Mouse (Mus musculus) right cerebral cortex, postnatal 14 days (tissue): ENCODE measurements at regions not wholly inside any gene's neighbourhood (a gene's known extent, or its start where the extent isn't known, plus 50 kb on each side); places are given as distances from the start of the nearest gene placed in this dataset.

ENCODE experiments used
- DNase-seq: peaks from one replicate; pipeline ENCODE4 v3.0.0; 2022

DNA sequence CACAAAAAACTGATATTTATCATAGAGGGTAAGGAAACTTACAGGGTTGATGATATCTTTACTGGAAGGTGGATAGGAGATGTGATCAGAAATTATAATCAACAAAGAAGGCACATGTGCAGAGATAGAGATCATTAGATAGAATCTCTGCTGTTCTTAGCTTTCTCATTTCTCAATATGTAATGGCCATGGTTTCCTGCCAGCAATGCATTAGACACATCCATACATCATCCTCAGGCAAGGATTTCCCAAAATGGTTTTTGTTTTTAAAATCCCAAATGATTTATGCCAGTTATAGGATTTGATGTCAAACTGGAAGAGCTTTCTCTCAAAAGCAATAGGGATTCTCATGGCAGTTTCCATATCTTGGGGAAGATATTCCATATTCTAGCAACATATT, 52.0 kb upstream of the C030005K15Rik start:
- DNase-seq, result no peak

DNA sequence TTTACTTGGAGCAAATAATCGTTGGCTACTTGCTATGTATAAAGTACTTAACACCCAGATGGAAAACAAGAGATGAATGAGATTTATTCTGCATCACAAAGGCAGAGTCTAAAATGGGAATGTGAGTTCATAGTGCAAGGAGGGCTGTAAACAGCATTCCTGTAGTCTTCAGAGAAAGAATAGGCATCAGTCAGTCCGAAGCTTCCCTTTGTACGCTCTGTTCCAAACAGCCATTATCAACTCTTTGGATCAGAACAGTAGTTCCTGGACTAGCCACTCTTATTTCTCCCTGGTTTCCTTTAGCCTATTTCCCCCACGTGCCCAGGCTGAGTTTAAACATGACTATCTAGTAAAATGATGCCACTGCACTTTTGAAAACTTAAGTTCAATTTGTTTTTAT, 52.8 kb upstream of the C030005K15Rik start:
- no peak for DNase-seq

DNA sequence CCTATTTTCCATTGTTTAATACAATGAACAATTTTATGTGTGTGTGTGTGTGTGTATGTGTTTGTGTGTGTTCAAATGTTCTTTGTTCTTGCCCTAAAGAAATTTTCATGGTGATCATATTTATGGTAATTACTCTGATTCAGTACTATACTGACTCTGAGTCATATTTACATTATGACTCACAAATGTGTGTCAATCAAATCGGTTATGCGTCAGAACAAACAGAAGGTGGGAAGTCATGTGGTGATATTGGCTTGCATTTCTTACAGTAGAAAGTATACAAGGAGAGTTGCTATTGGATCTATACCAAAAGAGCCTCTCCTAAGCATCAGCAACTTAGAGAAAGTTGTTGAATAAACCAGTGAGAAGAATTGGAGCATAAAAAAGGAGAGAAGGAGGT, 67.2 kb upstream of the C030005K15Rik start:
- no peak for DNase-seq

DNA sequence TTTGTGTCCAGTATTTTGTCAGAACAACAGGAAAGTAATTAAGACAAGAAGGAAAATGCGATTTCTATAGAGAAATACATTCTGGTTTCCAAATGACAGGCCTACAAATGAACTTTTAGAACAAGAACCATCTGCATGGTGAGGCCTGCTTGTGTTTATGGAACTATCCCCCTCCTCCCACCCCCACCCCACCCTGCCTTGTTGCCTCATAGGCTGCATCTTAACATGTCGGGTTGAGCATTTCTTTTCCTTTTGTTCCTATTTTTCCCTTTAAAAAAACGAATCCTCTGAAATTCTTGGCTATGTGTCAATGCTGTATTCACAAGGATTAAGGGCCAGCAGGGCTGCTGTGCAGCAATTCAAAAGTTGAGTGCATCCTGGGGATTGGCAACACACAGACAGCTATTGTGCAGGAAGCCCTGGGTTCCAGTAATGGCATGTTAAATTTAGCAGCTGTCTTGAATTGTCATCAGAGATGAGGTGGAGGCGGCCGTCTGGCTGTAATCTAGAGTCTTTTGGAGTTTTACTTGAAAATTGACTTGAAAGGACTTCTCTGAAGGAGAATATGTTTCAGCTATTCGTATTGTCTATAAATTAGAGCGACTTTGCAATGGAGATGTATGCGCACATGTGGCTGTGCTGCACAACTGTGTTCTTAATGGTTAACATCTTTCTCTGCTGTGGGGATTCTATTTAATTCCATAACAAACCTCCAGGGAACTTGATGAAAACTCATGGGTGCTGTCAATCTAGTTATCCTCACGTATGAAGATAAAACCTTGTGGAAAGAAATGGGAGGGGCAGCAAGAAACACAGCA, 75.1 kb upstream of the C030005K15Rik start:
- DNase-seq, result peak; percentile 5

DNA sequence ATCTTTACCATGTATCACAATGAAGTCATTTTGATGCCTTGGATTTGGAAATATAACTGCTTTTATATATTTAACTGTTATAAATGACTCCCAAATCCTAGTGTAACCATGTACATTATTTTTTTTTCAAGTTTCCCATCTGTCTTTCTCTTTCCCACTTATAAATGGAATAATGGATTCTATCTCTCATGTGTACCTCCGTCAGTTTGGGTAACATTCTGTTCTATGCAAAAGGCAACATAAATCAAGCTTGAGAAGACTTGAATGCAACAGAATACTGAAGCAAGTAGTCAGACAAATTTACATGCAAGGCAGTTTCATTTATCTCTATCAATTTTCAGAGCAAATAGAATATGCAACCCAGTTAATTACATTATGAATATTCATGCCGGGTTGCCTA, 81.4 kb upstream of the C030005K15Rik start:
- no peak for DNase-seq

DNA sequence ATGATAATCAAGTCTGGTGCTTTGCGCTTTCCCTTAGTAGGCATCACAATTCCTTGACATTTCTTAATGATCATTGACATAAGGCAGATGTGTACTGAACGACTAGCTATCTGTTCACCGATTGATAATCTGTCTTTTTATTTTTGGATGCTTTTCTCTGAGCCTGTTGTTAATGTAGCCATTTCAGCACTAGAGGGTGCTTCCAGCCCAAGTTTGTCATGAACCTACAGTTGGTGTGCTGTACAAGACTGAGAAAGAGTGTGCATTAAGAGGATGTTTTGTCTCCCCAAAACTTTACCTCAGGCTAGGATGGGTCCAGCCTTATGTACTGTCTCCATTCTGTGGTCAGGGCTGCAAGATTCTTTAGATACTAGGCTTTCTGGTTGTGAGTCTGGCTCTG, 116.0 kb upstream of the C030005K15Rik start:
- no peak for DNase-seq

DNA sequence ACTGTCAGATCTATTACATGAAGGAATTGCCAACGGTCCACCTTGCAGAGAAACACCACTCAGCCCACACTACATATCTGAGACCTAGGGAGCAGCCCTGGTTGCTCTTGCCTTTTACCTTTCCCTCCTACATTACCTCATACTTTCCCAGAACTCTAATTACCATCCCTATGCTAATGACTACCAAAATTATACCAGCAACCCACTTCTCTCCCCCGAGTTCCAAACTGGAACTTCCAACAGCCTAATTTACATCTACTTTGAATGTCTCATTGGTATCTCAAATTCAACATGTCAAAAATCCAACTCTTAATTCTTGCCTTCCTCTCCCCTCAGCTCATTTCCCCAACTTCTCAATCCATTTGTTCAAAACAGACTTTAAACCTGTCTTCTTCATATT, 124.9 kb upstream of the C030005K15Rik start:
- DNase-seq, result no peak

DNA sequence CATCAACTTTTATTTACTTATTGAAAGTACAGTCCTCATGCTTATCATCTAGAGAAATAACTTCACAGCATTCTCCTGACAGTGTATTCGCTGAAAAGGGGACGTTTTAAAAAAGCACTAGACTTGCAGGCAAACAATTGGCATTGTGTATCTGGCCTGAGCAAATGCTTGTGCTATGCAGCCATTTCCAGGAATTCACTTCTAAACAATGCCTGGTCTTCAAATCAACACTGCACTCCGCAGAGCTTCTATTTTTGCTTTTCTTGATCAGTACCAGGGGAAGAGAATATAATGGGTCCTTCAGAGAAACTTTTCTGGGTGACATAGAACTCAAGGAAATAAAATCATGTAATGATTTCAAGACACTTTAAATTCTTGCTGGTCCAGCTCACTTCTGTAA, 150.5 kb upstream of the C030005K15Rik start:
- DNase-seq, result no peak

DNA sequence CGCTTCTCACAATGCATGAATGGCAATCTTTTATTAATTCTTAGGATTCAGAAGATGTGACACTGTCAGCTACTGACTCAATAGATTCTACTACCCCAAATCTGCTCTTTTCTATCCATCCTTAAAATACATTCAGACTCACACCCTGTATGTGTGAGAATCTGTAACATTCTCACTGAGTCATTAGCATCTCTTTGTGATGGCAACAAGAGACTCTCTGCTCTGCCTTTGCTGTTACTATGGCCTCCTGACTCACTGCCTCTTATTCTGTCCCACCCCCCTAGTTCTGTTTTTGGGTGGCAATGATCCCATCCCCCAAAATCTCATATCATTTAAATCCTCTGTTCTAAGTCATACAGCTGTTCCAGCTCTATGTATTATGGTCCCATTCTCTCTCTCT, 159.5 kb upstream of the C030005K15Rik start:
- no peak for DNase-seq

DNA sequence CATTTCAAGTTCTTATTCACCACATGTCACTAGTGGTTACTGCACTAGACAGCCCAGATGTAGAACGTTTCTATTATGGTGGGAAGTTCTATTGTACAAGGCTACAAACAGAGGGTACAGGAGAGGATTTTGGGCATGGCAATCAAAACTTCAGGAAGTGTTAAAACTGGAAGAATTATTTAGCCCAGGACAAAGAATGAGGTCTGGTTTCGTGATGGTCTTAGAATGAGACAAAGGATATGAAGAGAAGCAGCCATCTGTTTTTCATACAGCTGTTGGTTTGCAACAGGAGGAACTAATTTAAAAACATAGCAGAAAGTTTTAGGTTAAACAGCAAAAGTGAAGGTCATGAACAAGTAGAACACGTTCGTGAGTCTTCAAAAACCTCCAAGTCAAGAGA, 179.2 kb upstream of the C030005K15Rik start:
- DNase-seq, result no peak

DNA sequence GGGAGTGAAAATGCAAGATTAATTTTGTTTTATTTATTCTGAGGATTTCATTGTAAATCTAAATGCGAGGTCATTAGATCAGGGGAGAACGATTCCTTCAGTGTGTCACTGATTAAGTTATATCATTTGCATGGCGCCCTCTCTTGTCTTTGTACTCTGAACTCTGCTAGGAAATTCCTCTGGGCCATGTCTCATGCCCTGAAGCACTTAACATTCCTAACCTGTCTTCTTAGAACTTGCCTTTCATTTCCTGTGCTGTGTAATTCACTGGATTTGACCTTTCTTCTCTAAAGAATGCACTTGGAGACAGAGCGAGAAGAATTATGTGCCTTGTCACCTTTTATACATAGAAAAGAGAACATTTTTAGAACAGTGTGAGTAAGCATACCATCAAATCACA, 199.0 kb upstream of the C030005K15Rik start:
- no peak for DNase-seq

DNA sequence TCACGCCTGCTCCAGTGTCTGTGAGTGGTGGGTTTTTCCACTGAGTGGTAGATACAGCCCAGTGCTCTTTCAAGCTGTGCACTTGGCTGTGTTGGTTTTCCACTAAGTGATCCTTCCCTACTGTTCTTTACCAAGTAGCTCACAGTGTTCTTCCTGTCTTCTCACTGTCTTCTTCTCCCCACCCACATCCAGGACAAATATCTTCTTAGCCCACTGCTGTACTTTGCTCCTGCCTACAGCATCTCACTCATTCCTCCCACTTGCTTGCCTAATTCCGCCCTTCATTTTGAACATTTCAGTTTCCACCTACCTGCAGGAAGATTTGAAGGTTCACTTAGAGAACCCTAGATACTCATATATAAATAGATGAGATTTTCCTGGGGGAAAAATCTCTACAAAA, 213.8 kb upstream of the C030005K15Rik start:
- DNase-seq, result no peak

DNA sequence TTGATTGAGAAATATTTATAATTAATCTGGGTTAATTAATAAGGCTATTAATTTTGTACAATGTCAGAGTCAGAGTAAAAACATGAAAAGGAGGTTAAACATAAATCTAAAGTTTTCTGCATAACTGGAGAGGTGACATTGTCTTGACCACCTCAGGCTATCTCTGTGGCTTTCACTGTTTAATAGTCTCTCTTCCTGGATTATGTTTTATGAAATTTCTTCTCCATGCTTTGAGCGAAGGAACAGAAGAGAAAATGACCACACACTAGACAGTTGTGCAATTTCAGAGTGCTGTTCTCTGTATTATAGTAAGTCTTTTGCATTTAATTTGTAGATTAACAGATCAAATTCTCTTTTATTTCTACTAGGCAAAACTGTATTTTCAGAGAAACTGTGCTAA, 239.3 kb upstream of the C030005K15Rik start:
- DNase-seq, result no peak

DNA sequence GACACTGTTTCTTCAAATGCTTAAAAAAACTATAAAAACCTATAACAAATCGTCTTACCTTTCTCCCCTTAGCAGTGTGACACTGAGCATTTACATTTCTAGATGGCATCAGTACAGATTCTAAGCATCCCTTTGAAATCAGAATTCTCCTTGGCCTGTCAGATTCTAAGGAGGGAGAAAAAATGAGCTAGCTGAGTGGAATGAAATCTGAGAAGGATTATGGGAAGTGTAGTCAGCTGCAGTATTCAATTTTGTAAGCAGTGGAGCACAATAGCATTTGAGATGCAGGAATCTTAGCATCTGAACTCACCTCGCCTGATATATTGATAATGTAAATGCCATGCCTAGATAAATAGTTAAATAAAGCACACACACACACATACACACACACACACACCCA, 240.4 kb upstream of the C030005K15Rik start:
- DNase-seq, result no peak

DNA sequence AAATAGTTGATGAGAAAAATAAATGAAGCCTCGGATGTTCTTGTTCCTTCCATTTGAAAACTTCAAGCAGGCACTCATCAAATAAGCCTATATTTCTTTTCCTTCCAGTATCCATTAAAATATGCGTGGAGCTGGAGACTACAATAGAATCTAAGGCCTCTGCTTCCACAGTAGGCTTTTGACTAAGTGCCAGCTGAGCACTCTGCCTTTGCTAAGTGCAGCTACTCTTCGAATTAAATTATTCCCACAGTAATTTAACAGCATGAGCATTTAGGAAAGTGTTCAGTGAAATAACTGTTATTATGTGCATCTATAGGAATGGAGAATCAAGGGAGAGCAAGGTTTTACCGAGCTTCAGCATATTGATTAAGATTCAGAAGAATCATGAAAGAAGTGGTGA, 280.5 kb upstream of the C030005K15Rik start:
- DNase-seq, result peak; percentile 6

DNA sequence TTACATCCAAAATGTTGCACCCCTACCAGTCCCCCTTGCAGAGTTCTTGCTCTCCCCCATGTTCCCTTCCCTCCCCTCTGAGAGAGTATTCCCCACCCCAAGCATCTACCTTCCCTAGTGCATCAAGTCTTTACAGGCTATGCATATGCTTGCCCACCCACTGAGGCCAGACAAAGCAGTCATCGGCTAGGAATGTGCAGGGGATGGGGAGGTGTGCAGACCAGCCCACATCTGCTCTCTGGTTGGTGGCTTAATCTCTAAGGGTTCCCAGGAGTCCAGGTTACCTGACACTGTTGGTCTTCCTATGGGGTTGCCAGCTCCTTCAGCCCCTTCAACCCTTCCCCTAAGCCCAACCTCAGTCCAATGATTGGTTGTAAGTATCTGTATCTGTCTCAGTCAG, 281.8 kb upstream of the C030005K15Rik start:
- DNase-seq, result no peak

DNA sequence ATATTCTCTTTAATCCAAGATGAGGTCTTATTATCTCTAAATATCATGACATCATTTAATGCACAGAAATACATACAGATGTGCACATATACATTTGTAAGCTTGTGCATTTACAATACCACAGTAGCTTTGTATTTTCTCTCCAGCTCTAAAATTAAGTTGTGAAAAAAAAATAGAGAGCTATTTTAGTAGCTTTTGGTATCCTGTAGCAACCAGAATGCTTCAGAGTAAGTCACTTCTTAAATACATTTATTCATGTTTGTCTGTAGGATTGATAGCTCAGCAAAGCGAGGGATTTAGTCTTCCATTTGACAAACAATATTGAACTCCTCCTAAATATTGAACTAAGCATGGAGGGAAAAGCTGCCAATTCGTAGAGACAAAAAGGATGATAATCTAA, 286.4 kb upstream of the C030005K15Rik start:
- no peak for DNase-seq

DNA sequence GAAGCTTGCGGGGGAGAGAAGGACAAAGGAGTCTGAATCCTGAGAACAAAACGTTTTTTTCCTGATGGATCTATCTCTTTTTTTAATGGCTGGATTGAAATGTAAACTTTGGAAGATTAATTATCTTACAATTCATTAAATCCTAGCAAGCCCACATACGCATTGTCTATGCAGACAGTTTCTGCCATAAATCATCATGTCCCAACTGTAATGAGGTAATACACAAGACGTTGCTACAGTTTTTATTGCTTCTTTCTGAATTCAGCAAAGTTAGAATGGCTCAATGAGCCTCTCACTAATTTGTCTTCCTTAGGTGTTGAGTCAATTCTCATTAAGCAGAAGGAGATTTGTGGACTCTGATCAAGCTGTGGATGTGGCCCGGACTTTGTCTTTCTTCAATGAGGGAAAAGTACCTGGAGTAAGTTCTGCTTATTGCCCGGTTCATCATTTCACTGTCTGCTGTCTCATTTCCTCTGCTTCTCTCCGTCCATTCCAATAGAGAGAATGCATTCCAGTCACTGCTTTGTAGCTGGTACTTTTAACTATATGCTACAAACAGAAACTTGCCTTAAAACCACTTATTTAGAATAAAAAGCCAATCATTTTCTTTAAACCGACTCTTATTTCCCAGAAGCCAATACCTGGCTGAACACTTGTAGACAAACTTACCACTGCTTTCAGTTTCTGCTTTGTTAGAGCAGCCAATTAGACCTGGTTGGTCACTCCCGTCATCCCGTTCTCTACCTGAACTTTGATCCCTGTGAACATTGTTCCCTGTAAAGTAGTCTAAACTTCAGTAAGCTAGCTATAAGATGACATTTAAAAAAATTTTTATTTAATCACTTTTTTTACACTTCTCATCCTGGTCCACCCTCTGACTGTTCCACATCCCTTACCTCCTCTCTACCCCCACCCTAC, 288.7 kb upstream of the C030005K15Rik start:
- DNase-seq, result no peak

DNA sequence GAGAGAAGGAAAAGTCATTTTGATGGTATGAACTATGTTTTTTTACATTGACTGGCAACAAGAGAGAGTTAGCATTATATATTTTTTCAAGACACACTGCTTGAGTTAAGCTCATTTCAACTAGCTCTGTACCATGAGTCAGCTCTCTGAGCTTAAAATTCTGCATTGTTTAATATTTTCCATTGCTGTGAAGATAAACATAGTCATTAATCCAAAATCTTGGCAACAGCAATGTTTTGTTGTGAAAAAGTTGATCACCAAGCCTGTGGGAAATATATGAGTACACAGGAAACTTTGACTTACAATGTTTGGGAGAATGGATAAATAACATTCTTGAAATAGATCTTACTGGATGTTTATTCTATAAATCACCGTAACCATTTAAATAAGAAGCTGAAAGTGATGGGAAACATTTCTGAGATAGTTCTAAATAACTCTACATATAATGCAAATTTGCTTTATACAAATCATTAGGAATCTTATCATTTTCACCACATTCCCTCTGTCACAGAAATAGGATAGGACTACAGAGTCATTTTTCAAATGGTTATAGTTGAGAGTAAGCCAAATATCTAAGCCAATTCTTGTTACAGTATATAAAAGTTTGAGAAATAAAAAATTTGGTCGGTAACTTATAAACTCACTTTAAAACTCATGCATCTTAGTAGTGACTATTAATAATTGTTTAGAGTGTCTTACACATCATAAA, 290.2 kb upstream of the C030005K15Rik start:
- DNase-seq, result no peak

DNA sequence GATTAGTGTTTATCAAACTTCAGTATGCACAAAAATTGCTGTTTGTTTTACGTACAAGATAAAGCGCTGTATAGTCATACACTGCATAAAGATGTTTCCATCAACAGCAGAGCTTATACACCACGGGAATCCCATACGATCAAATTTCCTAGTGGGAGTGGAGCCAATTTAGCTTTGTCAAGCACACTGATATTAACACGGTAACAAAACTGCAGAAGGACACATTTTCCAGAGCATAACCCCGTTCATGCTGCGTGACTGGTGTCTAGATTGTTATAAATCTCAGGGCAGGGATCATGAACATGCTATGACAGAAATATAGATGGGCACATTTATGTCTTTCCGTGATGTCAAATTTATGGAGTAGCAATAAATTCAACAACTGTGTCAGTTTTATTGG, 302.6 kb upstream of the C030005K15Rik start:
- no peak for DNase-seq

DNA sequence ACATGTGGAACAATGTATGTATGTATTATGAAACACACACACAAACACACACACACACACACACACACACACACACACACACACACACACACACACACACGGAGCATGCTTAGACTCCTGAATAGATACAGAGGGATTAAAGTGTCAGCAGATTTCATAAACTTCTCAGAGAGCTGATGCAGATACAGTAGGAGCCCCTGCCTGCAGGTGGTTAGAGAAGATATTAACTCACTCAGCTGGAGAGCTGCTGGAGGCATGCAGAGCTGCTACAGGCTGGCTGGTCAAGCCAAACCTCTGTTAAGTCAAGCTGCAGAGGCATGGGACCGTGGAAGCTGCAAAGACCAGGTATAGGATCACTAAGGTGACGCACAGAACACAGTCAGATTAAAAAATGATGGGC, 303.1 kb upstream of the C030005K15Rik start:
- DNase-seq, result no peak

DNA sequence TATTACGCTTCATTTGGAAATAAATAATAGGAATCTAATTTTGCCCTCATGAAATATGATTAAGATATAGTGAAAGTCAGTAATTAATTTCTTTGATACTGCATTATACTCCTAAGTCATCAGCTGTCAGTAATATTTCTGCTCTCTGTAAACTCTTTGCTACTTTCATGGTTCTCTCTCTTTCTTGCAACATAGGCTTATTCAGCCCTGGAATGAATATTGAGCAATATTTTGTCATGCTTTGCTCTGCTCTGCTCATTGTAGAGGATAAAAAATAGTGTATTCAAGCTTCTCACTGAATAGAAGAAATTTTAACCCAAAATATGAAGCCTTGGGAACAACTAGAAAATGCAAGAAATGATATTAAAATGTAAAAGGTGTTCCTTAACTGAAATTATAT, 306.1 kb upstream of the C030005K15Rik start:
- no peak for DNase-seq

DNA sequence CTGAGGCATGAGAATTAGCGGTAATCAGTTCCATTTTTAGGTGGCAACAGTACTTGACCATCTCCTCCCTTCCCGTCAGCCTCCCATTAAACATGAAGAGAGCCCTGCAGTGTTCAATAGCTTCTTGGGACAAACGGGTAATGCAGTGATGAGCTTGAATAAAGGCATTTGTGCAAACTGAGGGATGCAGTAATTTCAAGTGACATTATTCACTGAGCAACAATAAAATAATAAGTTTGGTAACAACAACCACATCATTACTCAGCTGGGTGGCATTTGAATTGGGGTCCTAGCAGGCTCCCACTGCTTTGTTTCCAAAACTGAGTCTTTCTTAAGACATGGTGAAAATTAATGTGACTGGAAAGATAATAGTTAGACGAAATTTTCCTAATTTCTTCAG, 315.2 kb upstream of the C030005K15Rik start:
- no peak for DNase-seq

DNA sequence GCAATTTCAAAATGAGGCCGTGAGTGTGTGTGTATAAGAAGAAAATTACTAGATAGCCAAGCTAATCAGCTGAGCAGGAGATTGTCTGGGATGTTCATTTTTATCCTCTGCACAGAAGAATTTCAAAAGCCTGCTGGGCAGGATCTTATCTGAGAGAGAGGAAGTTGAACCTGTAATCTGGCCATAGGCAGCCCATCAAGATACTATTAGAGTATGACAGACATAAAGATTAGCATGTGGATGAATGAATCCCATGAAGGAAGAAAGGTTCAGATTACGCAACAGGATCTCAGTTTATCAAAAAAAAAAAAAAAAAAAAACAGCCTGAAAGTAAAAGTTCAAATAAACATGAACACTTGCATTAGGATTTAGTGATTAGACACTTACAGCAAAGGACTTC, 317.3 kb upstream of the C030005K15Rik start:
- no peak for DNase-seq
